Mouse (Mus musculus): Measurements from ENCODE around the gene Gm2696.

DNA sequence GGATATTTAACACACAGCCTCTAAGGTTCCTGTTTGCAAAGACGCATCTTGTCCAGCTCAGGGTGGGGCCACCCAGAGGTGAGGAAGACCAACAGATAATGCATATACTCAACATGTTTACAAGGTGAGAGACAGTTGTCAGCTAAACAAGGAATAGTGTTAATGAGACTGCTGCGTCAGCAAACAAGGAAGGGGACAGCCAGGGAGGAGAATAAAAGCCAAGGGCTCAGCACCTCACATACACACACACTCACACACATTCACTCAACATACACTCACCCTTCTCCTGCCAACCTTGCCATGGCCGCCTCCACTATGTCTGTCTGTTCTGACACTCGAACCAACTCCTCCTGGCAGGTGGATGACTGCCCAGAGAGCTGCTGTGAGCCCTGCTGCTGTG is at the start of gene Gm2696:
- no peak for TF ChIP-seq POLR2A (IDR thresholded peaks at IDR 0.05; ENCODE audit: borderline replicate concordance, insufficient read depth, low read length)
- no peak for TF ChIP-seq CTCF (IDR thresholded peaks at IDR 0.05; ENCODE audit: borderline replicate concordance, insufficient read depth, low read depth, low read length)
